Mouse (Mus musculus) erythroblast, embryonic 14.5 days (primary cell): ENCODE measurements around the gene Nuak1.

Source experiments
- GATA1 ChIP-seq: IDR thresholded peaks from 2 replicates; pipeline ENCODE4 v1.6.1; 2012; ENCODE audit warnings: low read length, inconsistent platforms, mixed read lengths
- TAL1 ChIP-seq: IDR thresholded peaks from 3 replicates; pipeline ENCODE4 v1.6.1; 2012; ENCODE audit warnings: low read length, inconsistent platforms, mixed read lengths

- TF ChIP-seq TAL1: no peak
- no peak for TF ChIP-seq GATA1
Measured at GRCm38 (mm10) chr10:84484661-84485060, 44.3 kb upstream of the Nuak1 start.
